Comparison of ENCODE assay signal across 28 mouse cellular contexts in the genomic region with DNA sequence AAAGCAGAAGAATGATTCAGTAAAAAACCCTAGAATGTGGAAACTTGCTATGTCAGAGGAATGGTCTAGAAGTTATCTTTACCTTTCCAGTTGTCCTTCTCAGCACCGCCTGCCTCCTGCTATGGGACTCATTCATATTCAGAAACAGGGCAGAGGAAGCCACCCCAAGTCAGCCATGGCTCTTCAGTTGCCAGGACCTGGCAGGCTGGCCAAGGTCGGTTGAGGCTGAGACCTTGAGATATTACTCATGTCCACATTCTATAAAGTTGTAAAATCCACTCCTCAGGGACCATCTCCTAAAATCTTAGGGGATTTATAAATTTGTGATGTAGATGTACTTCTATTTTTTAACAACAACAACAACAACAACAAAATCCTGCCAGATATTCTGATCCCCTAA.
DNase-seq lines count a peak whose midpoint lies in the region; ATAC-seq lines count a peak whose summit lies in the region.
"Had no signal": no experiment of that assay in that cellular context is flagged by ENCODE, and none has a peak within 500 bp of the region (broad histone marks: within the 10 kb centered on the region; RNA-seq: fewer than 3 reads in every experiment).

No protein-coding gene starts in this region.

- peak overlapping the region; percentile 60 for H3K27ac ChIP-seq in kidney, embryonic 15.5 days
- no peak overlapping the region for H3K27ac ChIP-seq in hindbrain, embryonic 10.5 days
- H3K27ac ChIP-seq: embryonic facial prominence, embryonic 10.5 days; embryonic facial prominence, embryonic 13.5 days; forebrain, embryonic 12.5 days; forebrain, embryonic 15.5 days; heart, embryonic 15.5 days; hindbrain, embryonic 14.5 days; hindbrain, postnatal 0 days had no signal

- no peaks in the 10 kb centered on the region for H3K36me3 ChIP-seq in kidney, embryonic 15.5 days
- no peaks in the 10 kb centered on the region for H3K36me3 ChIP-seq in hindbrain, embryonic 10.5 days
- H3K36me3 ChIP-seq: embryonic facial prominence, embryonic 10.5 days; embryonic facial prominence, embryonic 13.5 days; forebrain, embryonic 12.5 days; forebrain, embryonic 15.5 days; heart, embryonic 12.5 days; heart, embryonic 15.5 days had no signal

- ATAC-seq in kidney, embryonic 15.5 days (replicated peaks; ENCODE audit: low FRiP score): 0 out of 2 replicates have a peak, but pooled peaks have one; percentile 15
- ATAC-seq: activated CD4-positive, CD25-positive, alpha-beta regulatory T cell, adult 4 months; forebrain, embryonic 15.5 days; hindbrain, postnatal 0 days; inflammation-experienced regulatory T-cells, adult 6 months; intestine, embryonic 16.5 days had no signal

- no peak for DNase-seq in kidney, adult 18-20 months
- peak; percentile 58 for DNase-seq in adrenal gland, adult 2 months
- DNase-seq in adrenal gland, postnatal 10 days: peak; percentile 19
- peak; percentile 55 to 65 for DNase-seq in adrenal gland, postnatal 36 days
- DNase-seq in hindbrain, embryonic 10.5 days (ENCODE audit: low spot score): no peak
- no peak for DNase-seq in right cerebral cortex, postnatal 36 days (ENCODE audit: low spot score in 2 of 2)
- DNase-seq: cerebellum, adult 11-12 months; cerebellum, adult 8-10 months; cerebellum, postnatal 10 days; cerebellum, postnatal 36 days; embryo, embryonic 11 days; gastrocnemius, postnatal 25 days; heart, adult 18-20 months; heart, postnatal 10 days; heart, postnatal 36 days had no signal

- 71% methylated on average over 2 of the region's 2 CpGs for WGBS in kidney, embryonic 15.5 days
- 73% methylated on average over 2 of the region's 2 CpGs for WGBS in hindbrain, embryonic 10.5 days

- 0 out of 2 replicates have a peak, but pooled peaks cover 2% of the 10 kb centered on the region for H3K4me1 ChIP-seq in kidney, embryonic 15.5 days
- no peaks in the 10 kb centered on the region for H3K4me1 ChIP-seq in hindbrain, embryonic 10.5 days (replicated peaks)
- H3K4me1 ChIP-seq: embryonic facial prominence, embryonic 10.5 days; embryonic facial prominence, embryonic 13.5 days; forebrain, embryonic 12.5 days; forebrain, embryonic 15.5 days; heart, embryonic 12.5 days; heart, embryonic 15.5 days had no signal

- no peaks in the 10 kb centered on the region for H3K27me3 ChIP-seq in kidney, embryonic 15.5 days
- H3K27me3 ChIP-seq in hindbrain, embryonic 10.5 days (ENCODE audit: insufficient read depth, poor library complexity, severe bottlenecking): no peaks in the 10 kb centered on the region
- H3K27me3 ChIP-seq: embryonic facial prominence, embryonic 13.5 days; forebrain, embryonic 12.5 days; forebrain, embryonic 15.5 days; heart, embryonic 12.5 days; heart, embryonic 15.5 days had no signal

- H3K9ac ChIP-seq in kidney, embryonic 15.5 days: no peak overlapping the region
- H3K9ac ChIP-seq: embryonic facial prominence, embryonic 13.5 days; forebrain, embryonic 12.5 days; forebrain, embryonic 15.5 days; heart, embryonic 12.5 days; heart, embryonic 15.5 days; hindbrain, embryonic 14.5 days had no signal

- no peak overlapping the region for H3K4me2 ChIP-seq in kidney, embryonic 15.5 days
- H3K4me2 ChIP-seq: embryonic facial prominence, embryonic 13.5 days; forebrain, embryonic 12.5 days; forebrain, embryonic 15.5 days; heart, embryonic 12.5 days; heart, embryonic 15.5 days; hindbrain, embryonic 14.5 days had no signal

- no peaks in the 10 kb centered on the region for H3K9me3 ChIP-seq in kidney, embryonic 15.5 days (replicated peaks)
- no peaks in the 10 kb centered on the region for H3K9me3 ChIP-seq in hindbrain, embryonic 10.5 days
- H3K9me3 ChIP-seq: embryonic facial prominence, embryonic 10.5 days; embryonic facial prominence, embryonic 13.5 days; forebrain, embryonic 12.5 days; forebrain, embryonic 15.5 days; heart, embryonic 12.5 days; heart, embryonic 15.5 days had no signal

- no peak overlapping the region for H3K4me3 ChIP-seq in kidney, embryonic 15.5 days (replicated peaks)
- no peak overlapping the region for H3K4me3 ChIP-seq in hindbrain, embryonic 10.5 days
- H3K4me3 ChIP-seq: embryonic facial prominence, embryonic 10.5 days; embryonic facial prominence, embryonic 13.5 days; erythroblast, embryonic 14.5 days; forebrain, embryonic 12.5 days; forebrain, embryonic 15.5 days; heart, embryonic 12.5 days; heart, embryonic 15.5 days had no signal

Comparison
In these comparisons a context has a peak if more than half of its experiments do, and no peak if none do; other contexts are left out.
1. DNase-seq: peak in adrenal gland, adult 2 months (single experiment), adrenal gland, postnatal 10 days (single experiment) and adrenal gland, postnatal 36 days (2 of 2); none in kidney, adult 18-20 months (single experiment), hindbrain, embryonic 10.5 days (single experiment) and right cerebral cortex, postnatal 36 days (0 of 2).